Mouse (Mus musculus) bone marrow macrophage, adult 2 months (primary cell): ENCODE measurements around the gene Hexim1. TPM values are rescaled to one million over a fixed set of nuclear protein-coding genes. Genes with fewer than 3 reads are reported as not detected.
A peak's percentile ranks its signal among the peaks of the same experiment; 100 is the strongest.

ENCODE experiments used
- H3K27ac ChIP-seq: 2 replicates; pipeline ENCODE4 v1.5.1; 2012; ENCODE audit warnings: low read depth, low read length; ENCODE audit not compliant: insufficient read depth
- H3K4me1 ChIP-seq: 2 replicates; pipeline ENCODE4 v1.6.1; 2012; ENCODE audit warnings: low read length; ENCODE audit not compliant: control insufficient read depth, insufficient read depth
- H3K4me3 ChIP-seq: 2 replicates; pipeline ENCODE4 v1.5.1; 2012; ENCODE audit warnings: mild to moderate bottlenecking, low read length, moderate library complexity; ENCODE audit not compliant: insufficient read depth
- CTCF ChIP-seq: IDR thresholded peaks from 2 replicates; pipeline ENCODE4 v1.5.1; 2012; ENCODE audit warnings: low read depth, mild to moderate bottlenecking, low read length, moderate library complexity
- POLR2A ChIP-seq: IDR thresholded peaks from 2 replicates; pipeline ENCODE4 v1.6.1; 2012; ENCODE audit warnings: mild to moderate bottlenecking, low read depth, low read length, borderline replicate concordance
- polyA plus RNA-seq: library from polyadenylated mRNA; stranded (reverse); fragments of >200 nt; gene quantifications from 2 replicates; pipeline ENCODE4 v1.2.4, GENCODE M21; 2012; ENCODE audit not compliant: missing spikeins, insufficient read depth, insufficient read length

Gene Hexim1
- polyA plus RNA-seq, 1 experiment, result 43.7 TPM

- TF ChIP-seq POLR2A (no peak), CTCF (no peak)
- no peak overlapping the region for H3K27ac ChIP-seq
- peaks cover 19% of the 10 kb centered on the region for H3K4me1 ChIP-seq
- H3K4me3 ChIP-seq, result no peak overlapping the region
These were observed 18.8 kb upstream of the Hexim1 start for GRCm38 (mm10) chr11:103096979-103097894.

DNA sequence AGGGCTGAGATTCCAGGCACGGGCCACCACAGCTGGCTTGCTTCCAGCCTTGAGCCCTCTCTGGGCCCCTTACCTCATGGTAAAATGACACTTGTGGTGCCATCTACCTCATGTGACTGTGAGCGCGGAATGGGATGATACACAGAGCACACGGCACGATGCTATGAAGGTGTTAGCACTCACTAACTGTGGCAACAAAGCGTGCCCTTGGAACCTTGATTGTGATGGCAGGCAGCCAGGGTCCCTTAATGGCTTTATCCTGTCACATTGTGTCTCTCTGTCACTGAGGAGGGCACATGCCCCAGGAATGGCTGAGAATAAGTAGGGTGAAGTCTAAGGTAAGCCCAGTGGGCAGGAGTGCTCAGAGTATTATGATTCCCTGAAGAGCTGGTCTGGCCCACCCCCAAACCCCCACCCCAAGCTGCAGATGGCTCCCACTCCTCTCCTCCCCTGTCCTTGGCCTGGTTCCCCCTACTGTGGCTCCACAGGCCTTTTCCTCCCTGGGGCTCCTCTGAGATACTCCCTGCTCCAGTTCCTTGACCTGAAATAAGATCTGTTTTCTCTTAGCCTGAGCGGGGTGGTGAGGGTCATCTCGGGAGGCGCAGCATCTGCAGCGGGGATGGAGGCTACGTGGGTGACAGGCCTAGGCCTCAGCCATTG is 17.4 kb upstream of the Hexim1 start:
- TF ChIP-seq CTCF (no peak), POLR2A (no peak)
- no peak overlapping the region for H3K27ac ChIP-seq

DNA sequence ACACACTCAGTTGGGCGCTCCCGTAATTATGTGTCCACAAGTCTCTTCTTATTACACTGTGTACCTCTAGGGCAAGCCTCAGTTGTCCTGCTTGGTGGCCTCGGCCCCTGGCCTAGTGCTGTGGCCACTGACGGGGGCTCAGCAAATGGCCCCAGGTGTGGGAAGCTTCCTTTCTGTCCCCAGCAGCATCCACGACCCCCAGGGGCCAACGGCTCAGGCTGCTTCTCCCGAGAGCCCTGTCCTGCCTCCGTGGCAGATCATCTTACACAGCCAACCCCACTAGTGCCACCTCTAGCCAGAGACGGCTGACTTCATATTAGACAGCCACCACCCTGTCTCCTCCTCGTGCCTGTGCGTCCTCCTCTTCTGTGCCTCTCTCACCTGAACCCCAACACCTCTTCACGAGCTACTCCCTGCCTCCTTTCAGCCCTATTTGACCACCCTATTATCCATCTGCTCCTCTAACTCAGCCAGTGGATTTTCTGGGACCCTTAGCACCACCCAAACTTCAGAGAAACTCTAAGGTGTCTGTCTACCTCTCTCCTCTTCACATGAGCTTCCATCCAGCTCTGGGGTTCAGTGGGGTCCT is 16.6 kb upstream of the Hexim1 start:
- peaks cover 10% of the 10 kb centered on the region for H3K4me1 ChIP-seq
- no peak overlapping the region for H3K27ac ChIP-seq
- H3K4me3 ChIP-seq, result no peak overlapping the region
- TF ChIP-seq CTCF, result no peak
- no peak for TF ChIP-seq POLR2A

More for the DNA sequence above, 17.4 kb upstream of the Hexim1 start:
- no peak overlapping the region for H3K4me3 ChIP-seq
- H3K4me1 ChIP-seq, result peaks cover 17% of the 10 kb centered on the region

GRCm38 (mm10) chr11:103100361-103100760 is 15.7 kb upstream of the Hexim1 start:
- no peak for TF ChIP-seq CTCF
- TF ChIP-seq POLR2A, result no peak
- no peak overlapping the region for H3K4me3 ChIP-seq

DNA sequence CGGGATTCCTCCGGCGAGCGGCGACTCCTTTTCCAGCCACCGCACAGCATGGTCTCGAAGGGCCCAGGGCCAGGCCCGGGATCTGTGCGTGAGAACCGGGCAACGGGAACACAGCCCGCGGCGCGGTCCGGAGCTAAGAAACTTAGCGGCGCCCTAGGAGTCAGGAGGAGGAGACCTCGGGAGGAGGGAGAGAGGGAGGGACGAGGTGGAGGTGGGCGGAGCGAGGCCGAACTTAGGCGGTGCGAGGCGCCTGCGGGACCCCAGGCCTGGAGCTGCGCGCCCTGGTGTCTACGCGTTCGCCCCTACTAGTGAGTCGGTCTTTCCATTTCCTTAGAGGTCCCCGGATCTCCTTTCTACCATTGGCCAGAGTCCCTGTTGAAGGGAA is 14.6 kb upstream of the Hexim1 start, which contains the start of the genes Plcd3 and Acbd4:
Gene Plcd3, minus strand, starts transcription at position 178 of the 385 bp plus-strand sequence.
Gene Acbd4, plus strand, starts transcription at position 202 of the 385 bp plus-strand sequence.
- H3K27ac ChIP-seq, result no peak within 1 kb of the TSS
- TF ChIP-seq CTCF (no peak), POLR2A (no peak)
- peak within 1 kb of the TSS; percentile 66 for H3K4me3 ChIP-seq
- H3K4me1 ChIP-seq, result peaks cover 5% of the 10 kb centered on the region

More at GRCm38 (mm10) chr11:103100361-103100760, 15.7 kb upstream of the Hexim1 start:
- Histone ChIP-seq H3K4me1 (peaks cover 5% of the 10 kb centered on the region), H3K27ac (no peak overlapping the region)

DNA sequence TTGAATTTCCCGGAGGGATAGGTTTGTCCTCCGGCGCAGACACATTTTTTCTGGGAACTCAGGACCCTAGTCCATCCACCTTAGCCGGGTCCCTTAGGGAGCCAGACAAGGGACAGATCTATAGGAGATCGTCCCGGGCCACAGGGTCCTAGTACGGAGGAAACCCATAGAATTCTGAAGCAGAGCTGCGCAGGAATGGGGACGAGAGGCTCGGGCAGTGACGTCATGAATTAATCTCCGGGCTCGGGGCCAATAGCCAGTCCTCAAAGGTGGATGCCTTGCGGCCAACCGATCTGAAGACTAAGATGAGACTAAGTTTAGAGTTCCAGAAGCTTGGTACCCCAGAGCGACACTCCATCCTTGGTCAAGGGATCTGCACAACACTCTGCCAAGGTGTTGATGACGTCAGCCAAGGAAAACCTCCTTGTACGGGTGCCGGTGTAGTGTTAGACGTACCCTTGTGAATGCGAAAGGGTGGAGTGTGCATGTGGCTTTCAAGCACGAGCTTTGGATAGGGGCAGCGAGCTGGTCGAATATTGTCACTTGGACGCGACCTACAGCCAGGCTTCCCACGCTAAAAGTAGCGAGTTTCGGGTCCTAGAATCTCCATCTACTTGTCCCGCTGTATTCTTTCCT is 14.0 kb upstream of the Hexim1 start:
- TF ChIP-seq CTCF (peak; percentile 15; the same call in 1 of the 2 replicates), POLR2A (no peak)
- Histone ChIP-seq H3K4me3 (peak overlapping the region; percentile 66), H3K4me1 (peaks cover 5% of the 10 kb centered on the region), H3K27ac (no peak overlapping the region)

DNA sequence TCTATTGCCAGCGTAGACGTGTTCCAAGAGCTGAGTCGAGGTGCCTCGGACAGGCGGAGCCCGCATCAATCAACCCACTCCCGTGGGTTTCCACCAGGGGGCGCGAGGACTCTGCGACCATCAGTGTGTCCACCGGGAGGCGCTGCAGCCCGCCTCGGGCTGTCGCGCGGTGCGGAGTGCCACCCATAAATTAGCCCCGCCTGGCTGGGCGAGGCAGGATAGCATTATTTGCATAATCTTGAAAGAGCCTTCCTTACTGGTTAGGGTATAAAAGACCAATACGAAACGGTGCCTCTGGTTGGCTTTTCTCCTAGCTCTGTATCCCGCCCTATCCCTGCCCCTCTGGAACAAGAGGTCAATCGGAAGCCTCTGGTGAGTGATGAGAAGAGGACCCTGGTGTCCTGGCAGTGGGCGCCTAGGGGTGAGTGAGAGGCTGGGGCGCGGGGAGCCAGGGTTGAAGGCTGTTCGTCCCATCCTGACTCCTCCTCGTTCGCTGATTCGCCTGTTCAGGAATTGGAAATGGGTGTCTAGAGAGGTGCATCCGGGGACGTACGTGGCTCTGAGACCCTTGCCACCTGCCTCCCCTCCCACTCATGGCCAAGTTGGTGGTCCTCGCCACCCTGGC is 13.2 kb upstream of the Hexim1 start:
- H3K4me3 ChIP-seq, result peak overlapping the region; percentile 81
- no peak overlapping the region for H3K27ac ChIP-seq
- TF ChIP-seq POLR2A (no peak), CTCF (peak; percentile 100)
- peaks cover 5% of the 10 kb centered on the region for H3K4me1 ChIP-seq

GRCm38 (mm10) chr11:103103621-103104020 is 12.4 kb upstream of the Hexim1 start:
- Histone ChIP-seq H3K27ac (no peak overlapping the region), H3K4me1 (peaks cover 5% of the 10 kb centered on the region), H3K4me3 (peak overlapping the region; percentile 81)
- TF ChIP-seq POLR2A, result no peak
- no peak for TF ChIP-seq CTCF

DNA sequence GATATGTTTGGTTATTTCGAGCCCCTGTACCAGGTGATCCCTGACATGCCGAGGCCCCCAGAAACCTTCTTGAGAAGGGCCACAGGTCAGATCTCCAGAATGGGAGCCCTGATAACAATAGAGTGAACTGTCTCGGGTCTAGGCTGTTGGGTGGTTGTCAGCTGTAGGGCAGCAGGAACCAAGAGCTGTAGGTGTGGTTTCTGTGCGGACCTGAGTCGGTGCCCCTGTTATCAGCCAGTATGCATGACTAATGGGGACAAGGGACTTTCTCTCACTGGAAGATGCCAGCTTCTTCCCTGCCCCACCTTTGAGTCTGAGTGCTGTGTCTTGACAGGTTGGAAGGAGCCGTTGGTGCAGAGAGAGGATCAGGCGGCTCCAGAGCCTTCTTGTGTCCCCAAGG is 11.6 kb upstream of the Hexim1 start:
- peaks cover 7% of the 10 kb centered on the region for H3K4me1 ChIP-seq
- TF ChIP-seq CTCF (no peak), POLR2A (no peak)
- no peak overlapping the region for H3K27ac ChIP-seq
- no peak overlapping the region for H3K4me3 ChIP-seq

DNA sequence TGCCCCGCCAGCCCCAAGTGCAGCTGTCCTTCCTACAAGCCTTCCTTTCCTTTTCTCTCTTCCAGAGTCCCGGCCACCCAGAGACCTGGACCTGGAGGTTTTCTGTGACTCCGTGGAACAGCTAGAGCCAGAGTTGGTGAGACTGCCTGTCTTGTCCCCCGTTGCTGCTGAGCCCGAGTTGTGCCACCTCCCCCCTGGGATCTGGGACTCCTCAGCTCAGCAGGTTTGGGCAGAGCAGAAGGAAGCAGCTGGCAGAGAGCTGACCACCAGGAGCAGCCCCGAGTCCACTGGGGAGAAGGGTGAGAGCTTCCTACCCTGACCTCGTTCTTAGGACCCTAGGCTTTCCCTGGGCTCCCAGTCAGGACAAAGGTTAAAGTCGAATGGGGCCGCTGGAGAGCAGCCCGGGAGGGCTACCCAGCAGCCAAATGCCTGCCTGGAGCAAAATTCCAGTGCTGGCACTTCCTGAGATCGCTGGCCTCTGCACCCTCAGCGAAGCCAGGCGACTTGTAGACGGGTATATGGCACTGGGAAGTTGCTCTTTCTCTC is 10.8 kb upstream of the Hexim1 start:
- Histone ChIP-seq H3K27ac (no peak overlapping the region), H3K4me3 (no peak overlapping the region)
- TF ChIP-seq POLR2A (no peak), CTCF (no peak)

More for the DNA sequence above, 10.8 kb upstream of the Hexim1 start:
- peaks cover 7% of the 10 kb centered on the region for H3K4me1 ChIP-seq
